15 mouse cellular contexts compared by ENCODE assay signal in the genomic region with DNA sequence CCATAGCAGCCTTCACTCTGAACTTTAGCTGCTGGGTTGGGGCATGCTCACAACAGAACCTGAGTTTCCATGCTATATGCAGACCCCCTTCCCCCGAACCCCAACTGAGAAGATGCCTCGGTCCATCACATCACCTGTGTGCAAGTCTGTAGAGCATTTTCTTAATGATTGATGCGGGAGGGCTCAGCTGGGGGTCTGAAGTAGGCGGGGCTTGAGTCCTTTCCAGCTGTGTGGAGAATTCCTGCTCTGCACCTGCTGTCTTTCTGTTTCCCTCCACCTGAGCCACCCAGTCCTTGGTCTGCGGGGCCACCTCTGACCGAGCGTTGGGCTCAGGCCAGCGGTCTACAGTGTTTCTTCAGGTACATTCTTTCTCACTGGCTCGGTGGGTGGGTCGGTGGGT. TPM values are rescaled to one million over a fixed set of nuclear protein-coding genes. Genes with fewer than 3 reads are reported as not detected.
A peak's percentile ranks its signal among the peaks of the same experiment; 100 is the strongest.
DNase-seq lines count a peak whose midpoint lies in the region; ATAC-seq and TF ChIP-seq lines count a peak whose summit lies in the region.
"Had no signal": no experiment of that assay in that cellular context is flagged by ENCODE, and none has a peak within 500 bp of the region (broad histone marks: within the 10 kb centered on the region; RNA-seq: fewer than 3 reads in every experiment).

A gene (plus strand): TSS at position 301 of the 400 bp plus-strand sequence.

- H3K27ac ChIP-seq in forebrain, embryonic 12.5 days, result no peak within 1 kb of the TSS
- no peak within 1 kb of the TSS for H3K27ac ChIP-seq in forebrain, postnatal 0 days (ENCODE audit: low read depth, low read length)
- H3K27ac ChIP-seq in midbrain, embryonic 13.5 days, result no peak within 1 kb of the TSS
- no peak within 1 kb of the TSS for H3K27ac ChIP-seq in midbrain, embryonic 11.5 days (ENCODE audit: low read depth, low read length)
- H3K27ac ChIP-seq in stomach, embryonic 15.5 days, result no peak within 1 kb of the TSS
- no peak within 1 kb of the TSS for H3K27ac ChIP-seq in lung, postnatal 0 days (ENCODE audit: low read length)
- H3K27ac ChIP-seq: layer of hippocampus, adult 2 months; liver, embryonic 14.5 days had no signal

- no peaks in the 10 kb centered on the region for H3K9me3 ChIP-seq in forebrain, embryonic 12.5 days
- no peaks in the 10 kb centered on the region for H3K9me3 ChIP-seq in forebrain, postnatal 0 days (ENCODE audit: low read length)
- H3K9me3 ChIP-seq in midbrain, embryonic 13.5 days, result no peaks in the 10 kb centered on the region
- no peaks in the 10 kb centered on the region for H3K9me3 ChIP-seq in midbrain, embryonic 11.5 days (ENCODE audit: control insufficient read depth, low read length)
- H3K9me3 ChIP-seq in stomach, embryonic 15.5 days, result no peaks in the 10 kb centered on the region
- H3K9me3 ChIP-seq in lung, postnatal 0 days (ENCODE audit: low read length), result no peaks in the 10 kb centered on the region

- H3K4me1 ChIP-seq in forebrain, embryonic 12.5 days, result peaks cover 13% of the 10 kb centered on the region; the same call in 1 of the 2 replicates
- no peaks in the 10 kb centered on the region for H3K4me1 ChIP-seq in forebrain, postnatal 0 days (ENCODE audit: insufficient read depth)
- peaks cover 10% of the 10 kb centered on the region for H3K4me1 ChIP-seq in midbrain, embryonic 13.5 days (replicated peaks)
- H3K4me1 ChIP-seq in midbrain, embryonic 11.5 days (ENCODE audit: control insufficient read depth, insufficient read depth, low read length), result peaks cover 3% of the 10 kb centered on the region
- no peaks in the 10 kb centered on the region for H3K4me1 ChIP-seq in stomach, embryonic 15.5 days
- H3K4me1 ChIP-seq in lung, postnatal 0 days (ENCODE audit: insufficient read depth, low read depth, low read length), result no peaks in the 10 kb centered on the region

- WGBS in forebrain, embryonic 12.5 days, result 13% methylated on average over 10 of the region's 10 CpGs
- 14% methylated on average over 10 of the region's 10 CpGs for WGBS in forebrain, postnatal 0 days
- WGBS in midbrain, embryonic 13.5 days, result 17% methylated on average over 10 of the region's 10 CpGs
- 19% methylated on average over 10 of the region's 10 CpGs for whole genome bisulfite sequencing in midbrain, embryonic 11.5 days
- 20% methylated on average over 10 of the region's 10 CpGs for WGBS in stomach, embryonic 15.5 days
- 21% methylated on average over 10 of the region's 10 CpGs for WGBS in lung, postnatal 0 days

- no peaks in the 10 kb centered on the region for H3K36me3 ChIP-seq in forebrain, embryonic 12.5 days (replicated peaks)
- H3K36me3 ChIP-seq in forebrain, postnatal 0 days (ENCODE audit: insufficient read depth), result no peaks in the 10 kb centered on the region
- H3K36me3 ChIP-seq in midbrain, embryonic 13.5 days, result no peaks in the 10 kb centered on the region
- no peaks in the 10 kb centered on the region for H3K36me3 ChIP-seq in midbrain, embryonic 11.5 days (ENCODE audit: control insufficient read depth, insufficient read depth, low read length)
- no peaks in the 10 kb centered on the region for H3K36me3 ChIP-seq in stomach, embryonic 15.5 days
- no peaks in the 10 kb centered on the region for H3K36me3 ChIP-seq in lung, postnatal 0 days (ENCODE audit: insufficient read depth, low read length)

- H3K4me2 ChIP-seq in forebrain, embryonic 12.5 days, result peak within 1 kb of the TSS; percentile 24
- H3K4me2 ChIP-seq in forebrain, postnatal 0 days (ENCODE audit: low read depth), result no peak within 1 kb of the TSS
- peak within 1 kb of the TSS; percentile 25; the same call in 1 of the 2 replicates for H3K4me2 ChIP-seq in midbrain, embryonic 13.5 days (replicated peaks)
- no peak within 1 kb of the TSS for H3K4me2 ChIP-seq in midbrain, embryonic 11.5 days
- H3K4me2 ChIP-seq in stomach, embryonic 15.5 days, result peak within 1 kb of the TSS; percentile 11; the same call in 1 of the 2 replicates
- no peak within 1 kb of the TSS for H3K4me2 ChIP-seq in lung, postnatal 0 days (replicated peaks; ENCODE audit: low read depth, low read length)

- no peak within 1 kb of the TSS for H3K4me3 ChIP-seq in forebrain, embryonic 12.5 days (replicated peaks)
- H3K4me3 ChIP-seq in forebrain, postnatal 0 days (ENCODE audit: low read depth, low read length), result no peak within 1 kb of the TSS
- no peak within 1 kb of the TSS for H3K4me3 ChIP-seq in midbrain, embryonic 13.5 days (replicated peaks)
- H3K4me3 ChIP-seq in midbrain, embryonic 11.5 days (ENCODE audit: low read depth, low read length), result no peak within 1 kb of the TSS
- no peak within 1 kb of the TSS for H3K4me3 ChIP-seq in stomach, embryonic 15.5 days (replicated peaks)
- H3K4me3 ChIP-seq in lung, postnatal 0 days (ENCODE audit: low read depth, low read length), result no peak within 1 kb of the TSS
- H3K4me3 ChIP-seq: layer of hippocampus, adult 2 months had no signal

- DNase-seq in forebrain, postnatal 0 days, result no peak
- no peak for DNase-seq in heart, postnatal 14 days
- DNase-seq in heart, adult 9 months (ENCODE audit: low spot score in 2 of 2), result no peak
- DNase-seq in midbrain, embryonic 11.5 days (ENCODE audit: low spot score, missing footprints), result no peak
- no peak for DNase-seq in lung, postnatal 0 days (ENCODE audit: low spot score)
- DNase-seq: adrenal gland, adult 8-10 months; cerebellum, postnatal 25 days; right cerebral cortex, postnatal 25 days; thymus, postnatal 25 days had no signal

- no peak for TF ChIP-seq CTCF in forebrain, postnatal 0 days (IDR thresholded peaks at IDR 0.05; ENCODE audit: low read depth)
- TF ChIP-seq CTCF in lung, postnatal 0 days (IDR thresholded peaks at IDR 0.05), result no peak

- no peak within 1 kb of the TSS for H3K9ac ChIP-seq in forebrain, embryonic 12.5 days
- no peak within 1 kb of the TSS for H3K9ac ChIP-seq in forebrain, postnatal 0 days
- H3K9ac ChIP-seq in midbrain, embryonic 13.5 days (replicated peaks), result peak within 1 kb of the TSS; percentile 12; the same call in 1 of the 2 replicates
- H3K9ac ChIP-seq in midbrain, embryonic 11.5 days (ENCODE audit: low read length), result no peak within 1 kb of the TSS
- no peak within 1 kb of the TSS for H3K9ac ChIP-seq in stomach, embryonic 15.5 days
- no peak within 1 kb of the TSS for H3K9ac ChIP-seq in lung, postnatal 0 days (replicated peaks; ENCODE audit: low read depth)
- H3K9ac ChIP-seq: liver, embryonic 14.5 days had no signal

- ATAC-seq in forebrain, embryonic 12.5 days (ENCODE audit: low FRiP score), result no peak
- no peak for ATAC-seq in forebrain, postnatal 0 days
- ATAC-seq in midbrain, embryonic 13.5 days, result no peak
- ATAC-seq in midbrain, embryonic 11.5 days (ENCODE audit: low FRiP score), result no peak
- ATAC-seq in stomach, embryonic 15.5 days (ENCODE audit: insufficient read depth, low FRiP score, low read depth), result no peak
- no peak for ATAC-seq in lung, postnatal 0 days

- no peak for TF ChIP-seq EP300 in lung, postnatal 0 days (IDR thresholded peaks at IDR 0.05)

- intact Hi-C loops in heart, postnatal 14 days (cut with DNase I), result no loop called here

- H3K27me3 ChIP-seq in forebrain, embryonic 12.5 days, result peaks cover 27% of the 10 kb centered on the region
- H3K27me3 ChIP-seq in forebrain, postnatal 0 days (ENCODE audit: insufficient read depth, low read length), result peaks cover 25% of the 10 kb centered on the region
- peaks cover 35% of the 10 kb centered on the region for H3K27me3 ChIP-seq in midbrain, embryonic 13.5 days
- peaks cover 3% of the 10 kb centered on the region; the same call in 1 of the 2 replicates for H3K27me3 ChIP-seq in midbrain, embryonic 11.5 days (ENCODE audit: control insufficient read depth, insufficient read depth, low read length)
- H3K27me3 ChIP-seq in stomach, embryonic 15.5 days (replicated peaks), result peaks cover 21% of the 10 kb centered on the region
- H3K27me3 ChIP-seq in lung, postnatal 0 days (replicated peaks; ENCODE audit: insufficient read depth, low read length), result peaks cover 9% of the 10 kb centered on the region; the same call in 1 of the 2 replicates

RNA-seq across cellular contexts. Expression of the gene that starts here (rescaled TPM):
- 0.27 TPM in 1 of 2 replicates, not detected in the other for polyA plus RNA-seq in forebrain, embryonic 12.5 days (2016; fragmentation: Nextera tagmentation; extraction: Ambion mirVana)
- 1.0 and 1.2 TPM in 2 replicates for total RNA-seq in forebrain, postnatal 0 days (2014; rRNA removed)
- 1.3 and 1.6 TPM in 2 replicates for polyA plus RNA-seq in forebrain, postnatal 0 days (2015; fragmentation: Nextera tagmentation; extraction: Ambion mirVana)
- total RNA-seq in heart, postnatal 14 days (2021), result 10 to 100 TPM; 13.8 to 14.6 TPM
- polyA plus RNA-seq in midbrain, embryonic 13.5 days (2015; fragmentation: Nextera tagmentation; extraction: Ambion mirVana), result not detected in 2 replicates
- polyA plus RNA-seq in midbrain, embryonic 11.5 days (2014; fragmentation: Nextera tagmentation; extraction: Ambion mirVana), result 0.17 and 0.29 TPM in 2 replicates
- polyA plus RNA-seq in stomach, embryonic 15.5 days (2015; fragmentation: Nextera tagmentation; extraction: Ambion mirVana), result 2.8 and 3.0 TPM in 2 replicates
- 0.57 and 1.2 TPM in 2 replicates for polyA plus RNA-seq in lung, postnatal 0 days (2015; fragmentation: Nextera tagmentation; extraction: Ambion mirVana)
- total RNA-seq: monocyte, adult 5-6 weeks had no signal

Comparison
In these comparisons a context has a peak if more than half of its experiments do, and no peak if none do; other contexts are left out.
1. H3K4me2 ChIP-seq: peak in forebrain, embryonic 12.5 days (single experiment), midbrain, embryonic 13.5 days (single experiment) and stomach, embryonic 15.5 days (single experiment); none in forebrain, postnatal 0 days (single experiment), midbrain, embryonic 11.5 days (single experiment) and lung, postnatal 0 days (single experiment).